Mouse (Mus musculus): ENCODE results near the gene Pym1. TPM values are rescaled to one million over a fixed set of nuclear protein-coding genes. Genes with fewer than 3 reads are reported as not detected.
A peak's percentile ranks its signal among the peaks of the same experiment; 100 is the strongest.

Gene Pym1
- polyA plus RNA-seq, 1 experiment from 2014 or later = 46.3 TPM

DNA sequence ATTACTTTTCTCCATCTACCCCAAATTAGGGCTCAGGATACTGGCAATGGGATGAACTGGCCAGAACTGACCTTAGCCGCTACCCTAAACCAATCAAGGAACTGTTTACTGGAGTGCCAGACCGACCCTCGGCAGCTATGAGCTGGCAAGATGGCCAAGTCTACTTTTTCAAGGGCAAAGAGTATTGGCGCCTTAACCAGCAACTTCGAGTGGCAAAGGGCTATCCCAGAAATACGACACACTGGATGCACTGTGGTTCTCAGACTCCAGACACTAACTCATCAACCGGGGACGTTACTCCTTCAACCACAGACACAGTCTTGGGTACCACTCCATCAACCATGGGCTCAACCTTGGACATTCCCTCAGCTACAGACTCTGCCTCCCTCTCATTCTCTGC lies 51.0 kb downstream of the Pym1 start:
- Histone ChIP-seq H3K27ac (ENCODE audit: low read depth, low read length) (no peak overlapping the region), H3K27me3 (replicated peaks; ENCODE audit: control insufficient read depth, insufficient read depth, low read length) (no peaks in the 10 kb centered on the region), H3K4me2 (ENCODE audit: low read length) (no peak overlapping the region), H3K36me3 (ENCODE audit: control insufficient read depth, insufficient read depth, low read length) (peaks cover 6% of the 10 kb centered on the region; the same call in 1 of the 2 replicates), H3K4me1 (ENCODE audit: control insufficient read depth, insufficient read depth, low read depth, low read length) (peaks cover 7% of the 10 kb centered on the region), H3K4me3 (ENCODE audit: low read length) (no peak overlapping the region), H3K9ac (ENCODE audit: low read depth, low read length) (no peak overlapping the region), H3K9me3 (ENCODE audit: control insufficient read depth, low read length) (no peaks in the 10 kb centered on the region)
- 95% methylated on average over 8 of the region's 8 CpGs for WGBS
- ATAC-seq = no peak

DNA sequence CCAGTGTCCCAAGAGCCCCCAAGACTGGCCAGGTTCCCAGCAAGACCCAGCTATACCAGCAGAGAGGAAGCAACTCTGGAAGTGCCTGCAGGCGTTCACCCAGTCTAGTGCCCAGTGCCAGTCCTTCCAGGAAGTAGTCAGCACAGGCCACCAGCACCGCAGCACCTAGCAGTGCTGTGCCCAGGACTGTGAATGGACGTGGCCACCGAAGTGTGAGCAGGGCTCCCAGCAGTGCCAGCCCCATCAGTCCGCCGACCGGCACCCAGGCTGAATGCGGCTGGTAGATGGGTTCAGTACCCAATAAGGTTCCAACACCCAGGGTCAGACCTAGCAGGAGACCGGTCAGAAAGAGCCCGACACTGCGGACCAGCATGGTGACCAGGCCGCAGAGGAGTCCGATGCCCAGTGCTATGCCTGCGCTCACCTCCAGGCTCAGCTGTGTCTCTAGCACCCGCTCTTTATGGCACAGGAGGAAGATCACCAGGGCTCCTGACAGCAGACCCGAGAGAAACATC lies 54.3 kb downstream of the Pym1 start:
- ATAC-seq = no peak
- H3K4me1 ChIP-seq (ENCODE audit: control insufficient read depth, insufficient read depth, low read depth, low read length) = peaks cover 18% of the 10 kb centered on the region
- H3K9ac ChIP-seq (ENCODE audit: low read depth, low read length) = no peak overlapping the region; the same call in 1 of the 2 replicates
- no peak overlapping the region for H3K27ac ChIP-seq (ENCODE audit: low read depth, low read length)
- H3K27me3 ChIP-seq (replicated peaks; ENCODE audit: control insufficient read depth, insufficient read depth, low read length) = no peaks in the 10 kb centered on the region
- H3K4me2 ChIP-seq (ENCODE audit: low read length) = no peak overlapping the region
- no peak overlapping the region for H3K4me3 ChIP-seq (ENCODE audit: low read length)
- 92% methylated on average over 16 of the region's 16 CpGs for WGBS
- peaks cover 6% of the 10 kb centered on the region; the same call in 1 of the 2 replicates for H3K36me3 ChIP-seq (ENCODE audit: control insufficient read depth, insufficient read depth, low read length)
- no peaks in the 10 kb centered on the region for H3K9me3 ChIP-seq (ENCODE audit: control insufficient read depth, low read length)

DNA sequence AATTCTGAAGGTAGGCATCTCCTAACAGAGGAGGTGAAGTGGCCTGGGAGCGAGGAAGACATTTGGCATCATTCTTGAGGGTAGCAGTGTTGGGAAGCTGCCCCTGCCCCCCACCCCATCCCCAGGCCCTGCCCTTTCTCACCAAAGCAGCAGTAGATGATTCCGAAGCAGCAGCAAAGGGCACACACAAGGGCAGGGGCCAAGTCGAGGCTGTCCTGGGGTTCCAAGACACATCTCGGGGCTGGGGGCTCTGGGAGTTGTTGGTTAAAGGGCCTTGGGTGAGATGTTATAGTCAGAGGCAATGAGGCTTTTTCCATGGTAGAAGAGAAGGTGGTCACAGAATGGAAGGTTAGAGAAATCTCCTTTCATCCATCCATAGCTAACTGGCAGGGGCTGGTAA lies 55.3 kb downstream of the Pym1 start:
- no peak for ATAC-seq
- Histone ChIP-seq H3K4me3 (ENCODE audit: low read length) (peak overlapping the region; percentile 58), H3K9ac (ENCODE audit: low read depth, low read length) (no peak overlapping the region), H3K36me3 (ENCODE audit: control insufficient read depth, insufficient read depth, low read length) (peaks cover 6% of the 10 kb centered on the region; the same call in 1 of the 2 replicates), H3K27ac (ENCODE audit: low read depth, low read length) (no peak overlapping the region; the same call in 1 of the 2 replicates), H3K4me1 (ENCODE audit: control insufficient read depth, insufficient read depth, low read depth, low read length) (peaks cover 27% of the 10 kb centered on the region), H3K4me2 (ENCODE audit: low read length) (peak overlapping the region; percentile 90), H3K27me3 (replicated peaks; ENCODE audit: control insufficient read depth, insufficient read depth, low read length) (no peaks in the 10 kb centered on the region), H3K9me3 (ENCODE audit: control insufficient read depth, low read length) (no peaks in the 10 kb centered on the region)
- WGBS = 52% methylated on average over 4 of the region's 4 CpGs

DNA sequence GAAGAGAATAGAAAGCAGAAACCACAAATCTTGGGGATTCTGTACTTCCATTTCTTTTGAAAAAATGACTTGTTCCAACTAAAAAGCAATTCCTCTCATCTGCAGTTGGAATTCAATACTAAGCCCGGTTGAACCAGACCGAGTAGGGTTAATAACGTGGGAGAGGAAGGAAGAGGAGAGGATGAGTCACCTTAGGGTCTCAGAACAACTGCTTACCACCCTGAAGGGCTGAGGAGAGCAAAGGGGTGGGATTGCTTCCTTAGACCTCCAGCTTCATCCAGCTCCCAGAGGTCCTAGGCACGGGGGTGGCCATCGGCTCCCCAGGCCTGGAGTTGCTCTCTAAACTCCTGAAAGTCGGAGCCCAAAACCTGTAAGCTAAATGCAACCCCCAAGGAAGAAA lies 55.7 kb downstream of the Pym1 start:
- H3K4me1 ChIP-seq (ENCODE audit: control insufficient read depth, insufficient read depth, low read depth, low read length) = peaks cover 31% of the 10 kb centered on the region
- peaks cover 6% of the 10 kb centered on the region; the same call in 1 of the 2 replicates for H3K36me3 ChIP-seq (ENCODE audit: control insufficient read depth, insufficient read depth, low read length)
- H3K9me3 ChIP-seq (ENCODE audit: control insufficient read depth, low read length) = no peaks in the 10 kb centered on the region
- no peak for ATAC-seq
- WGBS = 19% methylated on average over 6 of the region's 6 CpGs
- H3K4me3 ChIP-seq (ENCODE audit: low read length) = peak overlapping the region; percentile 58
- peak overlapping the region; percentile 90 for H3K4me2 ChIP-seq (ENCODE audit: low read length)
- H3K9ac ChIP-seq (ENCODE audit: low read depth, low read length) = peak overlapping the region; percentile 77
- peak overlapping the region; percentile 94 for H3K27ac ChIP-seq (ENCODE audit: low read depth, low read length)
- no peaks in the 10 kb centered on the region for H3K27me3 ChIP-seq (replicated peaks; ENCODE audit: control insufficient read depth, insufficient read depth, low read length)

DNA sequence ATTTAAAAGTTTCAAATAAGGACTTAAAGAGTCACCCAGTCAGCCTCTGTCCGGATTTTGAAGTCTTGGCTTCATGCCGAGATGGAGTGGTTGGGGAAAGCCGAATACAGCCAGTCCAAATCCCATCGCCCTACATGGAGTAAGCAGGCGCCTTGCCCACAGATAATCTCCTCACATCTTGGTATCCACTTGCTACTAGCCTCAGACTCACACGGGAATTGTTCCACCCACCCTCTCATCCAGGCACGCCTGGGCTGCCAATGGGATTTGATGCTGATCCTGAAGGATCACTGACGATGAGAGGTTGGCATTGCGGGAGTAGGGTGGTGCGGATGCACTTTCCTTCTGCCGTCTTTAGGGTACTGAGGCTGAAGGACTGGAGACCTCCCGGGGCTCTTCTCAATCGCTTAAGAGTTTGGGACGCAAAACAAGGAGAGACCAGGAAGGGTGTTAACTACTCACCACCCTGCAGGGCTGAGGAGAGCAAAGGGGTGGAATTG lies 56.1 kb downstream of the Pym1 start, which contains the start of gene Dnajc14:
TSS of gene Dnajc14 (plus strand) at position 292 of the 500 bp plus-strand sequence.
- H3K9me3 ChIP-seq (ENCODE audit: control insufficient read depth, low read length) = no peaks in the 10 kb centered on the region
- peaks cover 36% of the 10 kb centered on the region for H3K4me1 ChIP-seq (ENCODE audit: control insufficient read depth, insufficient read depth, low read depth, low read length)
- under 1% methylated on average over 14 of the region's 14 CpGs for WGBS
- peak within 1 kb of the TSS; percentile 77 for H3K9ac ChIP-seq (ENCODE audit: low read depth, low read length)
- peak within 1 kb of the TSS; percentile 58 for H3K4me3 ChIP-seq (ENCODE audit: low read length)
- H3K27me3 ChIP-seq (replicated peaks; ENCODE audit: control insufficient read depth, insufficient read depth, low read length) = no peaks in the 10 kb centered on the region
- H3K27ac ChIP-seq (ENCODE audit: low read depth, low read length) = peak within 1 kb of the TSS; percentile 94
- peaks cover 6% of the 10 kb centered on the region; the same call in 1 of the 2 replicates for H3K36me3 ChIP-seq (ENCODE audit: control insufficient read depth, insufficient read depth, low read length)
- ATAC-seq = peak; percentile 21
- peak within 1 kb of the TSS; percentile 90 for H3K4me2 ChIP-seq (ENCODE audit: low read length)

DNA sequence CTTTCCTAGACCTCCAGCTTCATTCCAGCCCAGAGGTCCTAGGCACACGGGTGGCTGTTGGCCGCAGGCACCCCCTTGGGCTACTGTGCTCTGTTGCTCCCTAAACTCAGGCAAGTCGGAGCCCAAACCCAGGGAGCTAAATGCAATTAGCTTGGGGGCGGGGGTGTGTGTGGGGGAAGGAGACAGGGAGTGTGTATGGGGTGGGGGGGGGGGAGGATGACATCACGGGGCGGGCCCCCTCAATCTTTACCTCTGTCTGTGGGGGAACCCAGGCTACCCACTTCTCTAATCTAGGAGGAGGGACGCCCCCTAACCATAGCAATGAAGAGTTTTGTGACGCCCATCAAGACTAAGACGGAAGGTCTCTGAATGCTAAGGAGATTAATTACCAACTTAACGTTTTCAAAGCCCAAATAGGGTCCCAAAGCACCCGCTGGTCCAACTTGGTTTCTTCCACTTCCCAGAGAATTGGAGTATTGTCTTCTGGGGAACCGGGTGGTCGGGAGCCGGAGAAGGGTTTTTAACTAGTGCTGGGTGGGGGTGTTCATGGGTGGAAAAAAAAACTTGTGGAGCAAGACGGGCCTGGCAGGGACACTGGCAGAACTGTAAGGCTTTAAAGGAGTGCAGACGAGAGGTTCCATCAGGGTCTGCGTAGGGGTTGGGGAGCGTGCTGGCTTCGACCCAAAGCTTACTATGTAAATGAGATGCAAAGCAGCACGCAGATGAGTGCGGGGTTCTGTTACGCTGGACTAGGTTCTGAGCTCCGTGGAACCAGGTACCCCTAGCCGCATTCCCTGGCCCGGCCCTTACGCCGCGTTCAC lies 56.8 kb downstream of the Pym1 start, which contains the start of gene Tmem198b:
TSS of gene Tmem198b (minus strand) at position 100 of the 821 bp plus-strand sequence.
- Histone ChIP-seq H3K9ac (ENCODE audit: low read depth, low read length) (peak within 1 kb of the TSS; percentile 77), H3K27ac (ENCODE audit: low read depth, low read length) (peak within 1 kb of the TSS; percentile 94), H3K4me1 (ENCODE audit: control insufficient read depth, insufficient read depth, low read depth, low read length) (peaks cover 42% of the 10 kb centered on the region), H3K4me2 (ENCODE audit: low read length) (peak within 1 kb of the TSS; percentile 90), H3K9me3 (ENCODE audit: control insufficient read depth, low read length) (no peaks in the 10 kb centered on the region), H3K27me3 (replicated peaks; ENCODE audit: control insufficient read depth, insufficient read depth, low read length) (no peaks in the 10 kb centered on the region), H3K4me3 (ENCODE audit: low read length) (peak within 1 kb of the TSS; percentile 58), H3K36me3 (ENCODE audit: control insufficient read depth, insufficient read depth, low read length) (peaks cover 6% of the 10 kb centered on the region; the same call in 1 of the 2 replicates)
- under 1% methylated on average over 27 of the region's 28 CpGs for WGBS
- peak; percentile 71 for ATAC-seq

DNA sequence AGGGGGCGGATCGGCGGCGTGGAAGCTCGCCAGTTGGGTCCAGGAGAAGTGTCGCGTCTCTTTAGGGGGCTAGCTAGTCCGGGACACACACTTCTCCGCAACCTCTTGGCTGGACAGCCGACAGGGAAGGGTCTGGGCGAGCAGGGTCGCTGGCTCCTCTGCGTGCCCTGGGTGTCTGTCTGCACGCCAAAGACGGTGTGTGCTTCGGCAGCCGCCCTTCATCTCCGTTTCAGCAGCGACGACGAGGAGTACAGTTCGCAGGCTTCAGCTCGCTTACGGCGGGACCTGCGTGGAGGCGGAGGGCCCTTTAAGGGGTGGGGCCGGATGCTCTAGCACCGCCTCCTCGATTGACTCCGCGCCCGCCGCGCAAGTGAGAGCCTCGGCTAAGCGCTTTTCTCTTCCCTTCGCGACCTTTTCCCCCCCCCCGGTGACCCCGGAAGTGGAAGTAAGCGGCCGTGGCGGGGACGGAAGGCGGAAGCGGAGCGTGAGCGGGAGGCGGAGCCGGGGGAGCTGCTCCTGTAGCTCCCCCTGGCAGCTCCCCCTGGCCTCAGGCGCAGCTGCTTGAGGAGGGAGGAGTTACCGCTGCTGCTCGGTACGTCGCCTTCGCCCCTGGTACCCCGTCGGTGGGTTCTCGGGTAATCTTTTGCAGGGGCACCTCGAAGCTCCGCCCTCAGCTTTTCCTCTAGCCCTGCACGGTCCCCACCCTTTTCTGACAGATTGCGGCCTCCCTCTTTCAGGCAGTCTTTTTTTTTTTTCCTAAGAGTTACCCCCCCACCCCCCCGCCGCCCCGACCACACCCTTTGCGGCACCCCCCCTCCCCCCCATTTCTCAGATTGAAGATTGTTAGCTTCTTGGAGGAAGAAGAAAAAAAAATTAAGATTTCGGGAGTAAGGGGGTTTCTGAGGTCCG lies 57.7 kb downstream of the Pym1 start:
- Histone ChIP-seq H3K36me3 (ENCODE audit: control insufficient read depth, insufficient read depth, low read length) (no peaks in the 10 kb centered on the region; the same call in 1 of the 2 replicates), H3K4me1 (ENCODE audit: control insufficient read depth, insufficient read depth, low read depth, low read length) (peaks cover 44% of the 10 kb centered on the region), H3K4me2 (ENCODE audit: low read length) (peak overlapping the region; percentile 90), H3K4me3 (ENCODE audit: low read length) (peak overlapping the region; percentile 58), H3K27ac (ENCODE audit: low read depth, low read length) (peak overlapping the region; percentile 94), H3K9ac (ENCODE audit: low read depth, low read length) (peak overlapping the region; percentile 77), H3K27me3 (replicated peaks; ENCODE audit: control insufficient read depth, insufficient read depth, low read length) (no peaks in the 10 kb centered on the region), H3K9me3 (ENCODE audit: control insufficient read depth, low read length) (no peaks in the 10 kb centered on the region)
- ATAC-seq = peak; percentile 95
- WGBS = under 1% methylated on average over 61 of the region's 70 CpGs

DNA sequence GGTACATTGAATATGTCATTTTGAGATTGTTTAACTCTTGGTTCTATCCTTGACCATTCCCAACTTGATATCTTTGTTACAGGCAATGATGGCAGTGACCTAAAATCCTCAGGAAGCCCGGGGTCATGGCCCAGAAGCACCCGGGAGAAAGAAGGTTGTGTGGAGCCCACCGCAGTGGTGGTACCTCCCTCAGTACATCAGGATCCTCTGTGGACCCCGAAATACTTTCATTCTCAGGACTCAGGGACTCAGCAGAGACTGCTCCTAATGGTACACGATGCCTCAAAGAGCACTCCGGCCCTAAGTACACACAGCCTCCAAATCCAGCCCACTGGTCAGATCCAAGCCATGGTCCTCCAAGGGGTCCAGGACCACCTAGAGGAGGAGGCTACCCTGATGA lies 58.4 kb downstream of the Pym1 start:
- WGBS = 57% methylated on average over 6 of the region's 6 CpGs
- Histone ChIP-seq H3K4me2 (ENCODE audit: low read length) (peak overlapping the region; percentile 76), H3K4me3 (ENCODE audit: low read length) (peak overlapping the region; percentile 58), H3K36me3 (ENCODE audit: control insufficient read depth, insufficient read depth, low read length) (no peaks in the 10 kb centered on the region), H3K9ac (ENCODE audit: low read depth, low read length) (peak overlapping the region; percentile 77), H3K9me3 (ENCODE audit: control insufficient read depth, low read length) (no peaks in the 10 kb centered on the region), H3K27ac (ENCODE audit: low read depth, low read length) (no peak overlapping the region), H3K4me1 (ENCODE audit: control insufficient read depth, insufficient read depth, low read depth, low read length) (peaks cover 44% of the 10 kb centered on the region), H3K27me3 (replicated peaks; ENCODE audit: control insufficient read depth, insufficient read depth, low read length) (no peaks in the 10 kb centered on the region)
- ATAC-seq = no peak

Measured in hindbrain, embryonic 16.5 days (tissue).